Mouse (Mus musculus) midbrain, postnatal 0 days (tissue): ENCODE results near the gene Gstp3. TPM values are rescaled to one million over a fixed set of nuclear protein-coding genes. Genes with fewer than 3 reads are reported as not detected.

Experiments used
- ATAC-seq: fragments of 200-750 bp; cut with Nextera tagmentation; 2 replicates; pipeline ENCODE4 v1.8.0; 2017; ENCODE audit warnings: moderate number of reproducible peaks, mild to moderate bottlenecking, moderate TSS enrichment, moderate library complexity; ENCODE audit not compliant: low FRiP score
- DNase-seq: peaks from one replicate; pipeline ENCODE4 v3.0.0-alpha.2; 2015; ENCODE audit warnings: low spot score
- H3K27ac ChIP-seq: fragments of 300-500 bp; sonication (generic); 2 replicates; pipeline ENCODE4 v1.5.1; 2014; ENCODE audit warnings: low read depth, mild to moderate bottlenecking, low read length, mixed read lengths
- H3K27me3 ChIP-seq: fragments of 300-500 bp; sonication (generic); 2 replicates; pipeline ENCODE4 v1.6.1; 2014; ENCODE audit warnings: low read length, control low read depth, mixed read lengths; ENCODE audit not compliant: insufficient read depth
- H3K36me3 ChIP-seq: fragments of 300-500 bp; sonication (generic); 2 replicates; pipeline ENCODE4 v1.6.1; 2014; ENCODE audit warnings: low read length, control low read depth, mixed read lengths; ENCODE audit not compliant: insufficient read depth
- H3K4me1 ChIP-seq: fragments of 300-500 bp; sonication (generic); 2 replicates; pipeline ENCODE4 v1.6.1; 2014; ENCODE audit warnings: mild to moderate bottlenecking, control low read depth, antibody characterized with exemption, low read length, mixed read lengths; ENCODE audit not compliant: insufficient read depth
- H3K4me2 ChIP-seq: fragments of 300-500 bp; sonication (generic); 2 replicates; pipeline ENCODE4 v1.6.1; 2014; ENCODE audit warnings: low read depth, mild to moderate bottlenecking, low read length, mixed read lengths; ENCODE audit not compliant: poor library complexity, severe bottlenecking
- H3K4me3 ChIP-seq: fragments of 300-500 bp; sonication (generic); 2 replicates; pipeline ENCODE4 v1.5.1; 2014; ENCODE audit warnings: low read depth, mild to moderate bottlenecking, low read length, moderate library complexity
- H3K9ac ChIP-seq: fragments of 300-500 bp; sonication (generic); replicated peaks from 2 replicates; pipeline ENCODE4 v1.6.1; 2014; ENCODE audit warnings: mild to moderate bottlenecking, low read length, moderate library complexity, mixed read lengths; ENCODE audit not compliant: poor library complexity, severe bottlenecking
- H3K9me3 ChIP-seq: fragments of 300-500 bp; sonication (generic); 2 replicates; pipeline ENCODE4 v1.6.1; 2016; ENCODE audit warnings: low read length, control low read depth
- CTCF ChIP-seq: IDR thresholded peaks from 2 replicates; pipeline ENCODE4 v1.5.1; 2016; ENCODE audit warnings: antibody characterized with exemption, mild to moderate bottlenecking
- WGBS: fragments of 180-500 bp; shearing (Covaris S2); extraction: QIAGEN DNeasy Blood & Tissue Kit; methylation state at CpG from one replicate; pipeline ENCODE4 v1.1.7; 2014; 5-methylcytosine and 5-hydroxymethylcytosine counted together
- polyA plus RNA-seq: library from polyadenylated mRNA; unstranded; fragments of >200 nt; fragmentation: Nextera tagmentation; extraction: Ambion mirVana; gene quantifications from 2 replicates; pipeline ENCODE4 v1.2.1, GENCODE M21; 2015
- total RNA-seq: library from RNA; depleted of rRNA; stranded (reverse); fragments of >200 nt; gene quantifications from 2 replicates; pipeline ENCODE4 v1.2.3, GENCODE M21; 2014

Gene Gstp3
- total and polyA plus RNA-seq, 2 experiments from 2014 or later = not detected

GRCm38 (mm10) chr19:4102626-4103025, 43.3 kb upstream of the Gstp3 start:
- H3K9me3 ChIP-seq = no peaks in the 10 kb centered on the region
- WGBS = 95% methylated on average over 12 of the region's 12 CpGs
- H3K27ac ChIP-seq = no peak overlapping the region
- TF ChIP-seq CTCF = no peak
- DNase-seq (no peak), ATAC-seq (no peak)
- no peak overlapping the region for H3K4me2 ChIP-seq
- H3K36me3 ChIP-seq = peaks cover 34% of the 10 kb centered on the region
- H3K27me3 ChIP-seq = no peaks in the 10 kb centered on the region
- H3K4me1 ChIP-seq = peaks cover 26% of the 10 kb centered on the region; the same call in 1 of the 2 replicates
- H3K4me3 ChIP-seq = no peak overlapping the region
- H3K9ac ChIP-seq = no peak overlapping the region

- DNase-seq = no peak
- Histone ChIP-seq H3K27me3 (no peaks in the 10 kb centered on the region), H3K9ac (peak overlapping the region; percentile 66; the same call in 1 of the 2 replicates), H3K4me1 (peaks cover 28% of the 10 kb centered on the region; the same call in 1 of the 2 replicates), H3K27ac (no peak overlapping the region), H3K4me2 (peak overlapping the region; percentile 70), H3K4me3 (peak overlapping the region; percentile 53), H3K9me3 (no peaks in the 10 kb centered on the region), H3K36me3 (peaks cover 28% of the 10 kb centered on the region)
- 98% methylated on average over 2 of the region's 2 CpGs for WGBS
- no peak for TF ChIP-seq CTCF
- no peak for ATAC-seq
Observed at GRCm38 (mm10) chr19:4102049-4102448, 42.7 kb upstream of the Gstp3 start.

GRCm38 (mm10) chr19:4101466-4101865, 42.1 kb upstream of the Gstp3 start:
- 40% methylated on average over 6 of the region's 6 CpGs for WGBS
- DNase-seq = peak; percentile 53
- Histone ChIP-seq H3K9me3 (no peaks in the 10 kb centered on the region), H3K27me3 (no peaks in the 10 kb centered on the region), H3K9ac (peak overlapping the region; percentile 66), H3K4me3 (peak overlapping the region; percentile 53), H3K4me1 (peaks cover 28% of the 10 kb centered on the region; the same call in 1 of the 2 replicates), H3K36me3 (peaks cover 23% of the 10 kb centered on the region), H3K4me2 (peak overlapping the region; percentile 70), H3K27ac (peak overlapping the region; percentile 72)
- ATAC-seq = no peak
- peak; percentile 56 for TF ChIP-seq CTCF

- Histone ChIP-seq H3K9me3 (no peaks in the 10 kb centered on the region), H3K27ac (peak overlapping the region; percentile 72), H3K4me3 (peak overlapping the region; percentile 53), H3K4me2 (peak overlapping the region; percentile 70), H3K27me3 (no peaks in the 10 kb centered on the region), H3K9ac (peak overlapping the region; percentile 66), H3K4me1 (peaks cover 28% of the 10 kb centered on the region; the same call in 1 of the 2 replicates), H3K36me3 (peaks cover 21% of the 10 kb centered on the region)
- TF ChIP-seq CTCF = no peak
- ATAC-seq (peak; percentile 14; the same call in 1 of the 2 replicates), DNase-seq (peak; percentile 55)
- 2% methylated on average over 36 of the region's 52 CpGs for WGBS
Observed at GRCm38 (mm10) chr19:4100718-4101261, 41.4 kb upstream of the Gstp3 start.

- peak within 1 kb of the TSS; percentile 53 for H3K4me3 ChIP-seq
- H3K36me3 ChIP-seq = peaks cover 15% of the 10 kb centered on the region
- peak within 1 kb of the TSS; percentile 72 for H3K27ac ChIP-seq
- WGBS = 2% methylated on average over 51 of the region's 53 CpGs
- DNase-seq = no peak
- no peaks in the 10 kb centered on the region for H3K27me3 ChIP-seq
- TF ChIP-seq CTCF = no peak
- H3K4me1 ChIP-seq = peaks cover 28% of the 10 kb centered on the region; the same call in 1 of the 2 replicates
- H3K9me3 ChIP-seq = no peaks in the 10 kb centered on the region
- ATAC-seq = no peak
- peak within 1 kb of the TSS; percentile 70 for H3K4me2 ChIP-seq
- H3K9ac ChIP-seq = peak within 1 kb of the TSS; percentile 66
Observed at GRCm38 (mm10) chr19:4099837-4100717, 40.7 kb upstream of the Gstp3 start, which contains the start of gene Pitpnm1. Gene Pitpnm1, plus strand, starts transcription at chr19:4099998.
